Mouse (Mus musculus) heart, embryonic 15.5 days (tissue): ENCODE measurements around the gene Naa20. TPM values are rescaled to one million over a fixed set of nuclear protein-coding genes. Genes with fewer than 3 reads are reported as not detected.

ENCODE experiments used
- ATAC-seq: fragments of 200-750 bp; cut with Nextera tagmentation; replicated peaks from 2 replicates; pipeline ENCODE4 v1.8.0; 2017; ENCODE audit warnings: low read depth, moderate TSS enrichment; ENCODE audit not compliant: insufficient number of reproducible peaks, insufficient read depth, low FRiP score
- H3K27ac ChIP-seq: fragments of 300-500 bp; sonication (generic); 2 replicates; pipeline ENCODE4 v1.5.1; 2015; ENCODE audit warnings: mild to moderate bottlenecking, inconsistent platforms
- H3K27me3 ChIP-seq: fragments of 300-500 bp; sonication (generic); 2 replicates; pipeline ENCODE4 v1.6.1; 2015; ENCODE audit warnings: inconsistent platforms
- H3K36me3 ChIP-seq: fragments of 300-500 bp; sonication (generic); 2 replicates; pipeline ENCODE4 v1.6.1; 2015; ENCODE audit warnings: mild to moderate bottlenecking, inconsistent platforms
- H3K4me1 ChIP-seq: fragments of 300-500 bp; sonication (generic); replicated peaks from 2 replicates; pipeline ENCODE4 v1.6.1; 2015; ENCODE audit warnings: inconsistent platforms
- H3K4me2 ChIP-seq: fragments of 300-500 bp; sonication (generic); 2 replicates; pipeline ENCODE4 v1.6.1; 2015; ENCODE audit warnings: inconsistent platforms, mild to moderate bottlenecking, moderate library complexity
- H3K4me3 ChIP-seq: fragments of 300-500 bp; sonication (generic); 2 replicates; pipeline ENCODE4 v1.5.1; 2015; ENCODE audit warnings: mild to moderate bottlenecking, inconsistent platforms
- H3K9ac ChIP-seq: fragments of 300-500 bp; sonication (generic); 2 replicates; pipeline ENCODE4 v1.6.1; 2015; ENCODE audit warnings: mild to moderate bottlenecking, inconsistent platforms
- H3K9me3 ChIP-seq: fragments of 300-500 bp; sonication (generic); replicated peaks from 2 replicates; pipeline ENCODE4 v1.6.1; 2016; ENCODE audit warnings: inconsistent platforms
- WGBS: fragments of 180-500 bp; shearing (Covaris S2); methylation state at CpG from one replicate; pipeline ENCODE4 v1.1.7; 2015; ENCODE audit warnings: mixed read lengths; 5-methylcytosine and 5-hydroxymethylcytosine counted together
- polyA plus RNA-seq: library from polyadenylated mRNA; unstranded; fragments of >200 nt; fragmentation: Nextera tagmentation; extraction: Ambion mirVana; gene quantifications from 2 replicates; pipeline ENCODE4 v1.2.1, GENCODE M21; 2015

Naa20 gene
- polyA plus RNA-seq, 1 experiment from 2014 or later: 180 TPM

DNA sequence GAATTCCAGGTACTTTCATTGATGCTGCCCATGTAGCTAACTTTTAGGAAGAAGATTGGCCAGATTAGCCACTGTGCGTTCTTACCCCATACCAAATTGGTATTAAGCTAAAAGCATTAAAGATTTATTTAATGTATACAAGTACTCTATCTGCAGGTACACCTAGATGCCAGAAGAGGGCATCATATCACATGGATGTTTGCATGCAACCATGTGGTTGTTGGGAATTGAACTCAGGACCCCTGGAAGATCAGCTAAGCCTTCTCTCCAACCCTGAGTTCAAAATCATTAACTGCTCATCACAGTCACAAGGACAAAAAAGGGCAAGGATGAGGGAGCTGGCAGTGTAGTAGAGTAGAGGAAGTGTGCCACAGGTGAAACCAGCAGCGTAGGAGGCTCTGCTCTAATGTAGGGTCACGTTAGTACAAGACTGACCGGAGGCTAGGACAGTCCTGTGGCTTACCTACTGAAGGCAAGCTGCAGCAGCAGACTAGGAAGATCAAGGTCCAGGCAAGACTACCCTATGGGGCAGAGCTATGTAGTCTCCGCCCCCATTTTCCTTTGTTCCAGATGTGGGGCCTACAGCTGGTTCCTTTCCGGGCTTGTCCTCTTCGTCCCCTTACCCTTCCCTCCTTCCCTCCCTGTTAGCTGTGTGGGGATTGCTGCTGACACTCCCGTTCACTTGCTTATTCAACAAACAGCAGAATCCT lies 19.2 kb downstream of the Naa20 start:
- no peak for ATAC-seq
- Histone ChIP-seq H3K9me3 (no peaks in the 10 kb centered on the region), H3K36me3 (peaks cover 85% of the 10 kb centered on the region), H3K9ac (no peak overlapping the region), H3K4me1 (no peaks in the 10 kb centered on the region), H3K4me3 (no peak overlapping the region), H3K4me2 (no peak overlapping the region), H3K27me3 (no peaks in the 10 kb centered on the region), H3K27ac (no peak overlapping the region)
- 84% methylated on average over 8 of the region's 8 CpGs for WGBS

DNA sequence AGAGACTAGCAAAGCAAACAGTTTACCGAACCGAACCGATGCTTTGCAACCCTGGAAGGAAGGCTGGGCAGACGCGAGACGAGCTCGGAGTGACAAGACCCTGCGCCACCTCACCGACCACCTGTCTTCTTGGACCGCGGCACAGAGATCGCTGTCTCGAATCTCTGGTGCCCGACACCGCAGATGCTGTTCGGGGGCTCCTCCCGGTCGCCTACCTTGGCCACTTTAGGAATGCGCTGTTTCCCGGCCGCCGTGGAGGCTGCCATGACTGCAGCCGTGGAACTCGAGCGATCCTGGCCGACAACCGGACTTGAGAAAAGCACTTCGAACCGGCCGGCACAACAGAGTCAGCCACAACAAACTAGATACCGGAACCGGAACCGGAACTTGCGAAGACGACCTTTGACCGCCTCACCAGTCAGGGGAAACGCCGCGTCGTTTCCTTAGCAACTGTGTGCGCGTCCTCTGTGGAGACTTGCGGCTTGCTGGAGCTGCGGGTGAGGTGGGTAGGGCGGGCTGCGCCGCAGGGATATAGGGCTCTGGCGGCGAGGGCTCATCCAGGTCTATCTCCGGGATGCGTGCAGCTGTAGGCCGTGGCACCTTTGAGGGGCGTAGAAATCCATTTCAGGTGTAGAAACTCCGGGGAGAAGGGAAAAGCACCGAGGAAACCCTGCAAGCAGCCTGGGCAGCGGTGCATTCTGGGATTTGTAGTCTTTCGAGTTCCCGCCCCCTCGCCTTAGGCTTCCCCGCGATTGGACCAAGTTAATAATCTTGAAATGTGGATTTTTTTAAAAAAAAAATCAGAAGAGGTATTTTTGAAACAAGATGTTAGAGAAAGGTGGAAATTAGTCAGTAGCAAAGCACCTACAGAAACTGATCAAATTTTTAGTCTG lies 32.7 kb downstream of the Naa20 start, which contains the start of the genes Cfap61 and Crnkl1:
TSS of gene Cfap61 (plus strand) at position 446 of the 893 bp plus-strand sequence.
TSS of gene Crnkl1 (minus strand) at position 676 of the 893 bp plus-strand sequence.
- Histone ChIP-seq H3K27me3 (no peaks in the 10 kb centered on the region), H3K4me1 (peaks cover 9% of the 10 kb centered on the region), H3K27ac (no peak within 1 kb of the TSS), H3K9me3 (no peaks in the 10 kb centered on the region), H3K9ac (peak within 1 kb of the TSS; percentile 74), H3K4me2 (peak within 1 kb of the TSS; percentile 88), H3K36me3 (peaks cover 26% of the 10 kb centered on the region), H3K4me3 (peak within 1 kb of the TSS; percentile 82)
- WGBS: under 1% methylated on average over 61 of the region's 61 CpGs
- ATAC-seq: peak; percentile 93

DNA sequence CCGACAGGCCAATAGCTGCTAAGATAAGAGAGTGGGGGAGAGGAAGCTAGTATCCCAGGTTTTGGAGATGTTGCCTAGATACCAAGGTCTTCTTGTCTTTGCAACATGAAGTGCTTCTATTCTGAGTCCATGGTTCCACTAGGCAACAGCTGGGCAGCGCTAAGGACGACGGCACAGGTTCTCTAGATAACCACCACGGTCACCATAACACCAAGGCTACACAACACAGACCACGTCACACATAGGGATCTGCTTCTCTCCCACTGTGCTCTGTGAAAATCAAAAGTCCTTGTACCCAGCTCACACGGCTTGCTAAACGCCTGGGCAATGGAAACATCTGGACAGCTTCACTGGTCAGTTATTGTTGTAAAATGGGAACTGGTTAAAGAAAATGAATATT lies 35.1 kb downstream of the Naa20 start:
- H3K27ac ChIP-seq: peak overlapping the region; percentile 51; the same call in 1 of the 2 replicates
- no peak overlapping the region for H3K9ac ChIP-seq
- H3K4me1 ChIP-seq: peaks cover 9% of the 10 kb centered on the region
- 51% methylated on average over 8 of the region's 8 CpGs for WGBS
- H3K27me3 ChIP-seq: no peaks in the 10 kb centered on the region
- ATAC-seq: 0 out of 2 replicates have a peak, but pooled peaks have one; percentile 24
- H3K4me2 ChIP-seq: peak overlapping the region; percentile 21
- no peak overlapping the region for H3K4me3 ChIP-seq
- H3K36me3 ChIP-seq: peaks cover 5% of the 10 kb centered on the region
- no peaks in the 10 kb centered on the region for H3K9me3 ChIP-seq

DNA sequence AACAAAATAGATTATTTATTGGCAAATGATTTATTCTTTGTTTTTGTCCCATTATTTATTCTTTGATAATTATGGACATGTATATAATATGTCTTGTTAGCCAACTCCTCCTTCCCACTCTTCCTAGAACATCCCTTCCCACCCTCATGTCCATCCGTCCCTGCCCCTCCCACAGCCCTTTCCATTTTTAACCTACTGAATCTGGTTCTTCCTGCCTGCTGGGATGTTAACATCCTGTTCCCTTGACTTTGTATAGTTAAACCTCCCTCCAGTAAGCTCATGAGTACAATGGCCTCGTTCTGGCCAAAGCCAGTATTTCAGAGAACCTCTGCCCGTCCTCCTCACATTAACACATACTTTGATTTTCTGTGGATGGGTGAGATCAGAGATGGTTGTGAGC lies 39.5 kb downstream of the Naa20 start:
- Histone ChIP-seq H3K4me2 (no peak overlapping the region), H3K9ac (no peak overlapping the region), H3K27me3 (no peaks in the 10 kb centered on the region), H3K27ac (no peak overlapping the region), H3K36me3 (no peaks in the 10 kb centered on the region), H3K4me1 (no peaks in the 10 kb centered on the region), H3K4me3 (no peak overlapping the region), H3K9me3 (no peaks in the 10 kb centered on the region)
- WGBS: 47% methylated on average over 3 of the region's 3 CpGs
- ATAC-seq: no peak

DNA sequence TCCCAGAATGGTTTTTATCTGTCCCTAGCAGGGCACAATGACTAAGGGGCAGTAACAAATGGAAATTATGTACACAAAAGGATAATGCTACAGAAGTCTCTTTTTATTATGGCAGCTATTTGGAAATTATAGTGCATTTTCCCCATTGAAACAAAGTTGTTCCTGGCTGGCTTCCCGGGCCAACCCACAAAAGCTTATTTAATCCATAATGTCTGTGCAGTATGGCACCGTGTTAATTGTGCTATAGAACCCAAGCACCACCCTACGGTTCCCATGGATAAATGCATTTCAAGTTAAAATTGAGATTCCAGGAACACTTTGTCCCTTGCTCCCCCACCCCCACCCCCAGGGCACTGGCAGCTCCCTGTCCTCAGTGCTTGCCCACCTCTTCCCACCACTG lies 42.4 kb downstream of the Naa20 start:
- Histone ChIP-seq H3K27me3 (no peaks in the 10 kb centered on the region), H3K4me2 (no peak overlapping the region), H3K9ac (no peak overlapping the region), H3K9me3 (no peaks in the 10 kb centered on the region), H3K36me3 (no peaks in the 10 kb centered on the region), H3K4me3 (no peak overlapping the region), H3K4me1 (no peaks in the 10 kb centered on the region), H3K27ac (no peak overlapping the region)
- ATAC-seq: no peak
- 76% methylated on average over 3 of the region's 3 CpGs for WGBS

DNA sequence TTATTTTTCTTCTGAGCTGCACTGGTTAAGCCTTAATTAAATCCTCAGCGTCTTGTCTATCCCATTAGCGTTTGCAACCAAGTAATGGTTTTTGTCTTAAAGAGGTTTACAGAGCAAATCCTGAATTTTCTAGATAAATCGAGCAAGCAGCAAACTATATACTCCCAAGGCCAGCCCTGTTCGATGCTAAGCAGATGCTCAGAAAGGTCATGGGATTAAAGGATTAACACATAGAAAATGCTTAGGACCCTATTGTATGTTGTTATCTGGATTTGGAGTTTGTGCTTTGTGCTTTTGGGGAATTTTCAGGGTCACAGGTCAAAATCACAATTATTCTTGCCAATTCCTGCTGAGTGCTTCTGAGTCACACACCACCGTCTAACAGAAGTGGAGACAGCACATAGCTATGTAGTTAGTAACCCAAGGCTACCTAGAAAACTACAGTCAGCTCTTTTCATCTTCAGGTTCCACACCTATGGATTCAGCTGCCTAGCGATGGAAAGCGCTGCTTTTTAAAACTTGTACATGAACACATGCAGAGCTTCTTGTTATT lies 46.6 kb downstream of the Naa20 start:
- 69% methylated on average over 7 of the region's 7 CpGs for WGBS
- H3K36me3 ChIP-seq: no peaks in the 10 kb centered on the region
- no peak for ATAC-seq
- no peak overlapping the region for H3K4me3 ChIP-seq
- no peak overlapping the region for H3K9ac ChIP-seq
- H3K4me2 ChIP-seq: no peak overlapping the region
- no peaks in the 10 kb centered on the region for H3K4me1 ChIP-seq
- H3K27me3 ChIP-seq: no peaks in the 10 kb centered on the region
- no peaks in the 10 kb centered on the region for H3K9me3 ChIP-seq
- H3K27ac ChIP-seq: no peak overlapping the region

DNA sequence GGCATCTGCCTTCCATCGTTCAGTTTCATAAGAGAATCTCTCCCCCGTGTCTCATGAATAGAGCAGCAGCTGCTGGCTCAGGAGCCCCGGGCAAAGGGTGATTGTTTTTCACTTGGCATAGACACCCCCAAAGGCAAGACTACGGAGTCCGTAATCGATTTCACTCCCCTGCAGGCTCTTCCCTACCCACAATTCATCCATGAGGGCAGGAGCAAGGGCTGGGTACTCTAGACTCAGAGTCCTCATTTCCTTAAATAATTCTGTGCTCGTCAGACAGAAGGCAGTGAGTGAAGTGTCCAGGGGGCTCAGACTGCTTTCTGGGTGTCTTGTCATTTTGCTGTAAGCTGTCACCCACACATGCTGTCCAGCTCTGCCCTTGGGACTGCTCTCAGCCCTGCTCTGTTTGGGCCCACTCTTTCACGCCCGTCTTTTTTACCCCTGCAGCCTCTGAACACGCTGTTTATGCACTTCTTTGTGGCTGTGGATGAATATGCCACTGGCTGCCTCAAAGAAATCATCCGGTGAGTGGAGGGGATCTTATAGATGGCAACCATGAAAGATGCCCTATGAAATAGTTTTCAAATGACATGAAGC lies 47.7 kb downstream of the Naa20 start:
- H3K4me2 ChIP-seq: no peak overlapping the region
- H3K9me3 ChIP-seq: no peaks in the 10 kb centered on the region
- no peaks in the 10 kb centered on the region for H3K36me3 ChIP-seq
- H3K4me1 ChIP-seq: no peaks in the 10 kb centered on the region
- H3K4me3 ChIP-seq: no peak overlapping the region
- H3K27me3 ChIP-seq: no peaks in the 10 kb centered on the region
- no peak overlapping the region for H3K9ac ChIP-seq
- no peak overlapping the region for H3K27ac ChIP-seq
- ATAC-seq: no peak
- 53% methylated on average over 11 of the region's 11 CpGs for WGBS

DNA sequence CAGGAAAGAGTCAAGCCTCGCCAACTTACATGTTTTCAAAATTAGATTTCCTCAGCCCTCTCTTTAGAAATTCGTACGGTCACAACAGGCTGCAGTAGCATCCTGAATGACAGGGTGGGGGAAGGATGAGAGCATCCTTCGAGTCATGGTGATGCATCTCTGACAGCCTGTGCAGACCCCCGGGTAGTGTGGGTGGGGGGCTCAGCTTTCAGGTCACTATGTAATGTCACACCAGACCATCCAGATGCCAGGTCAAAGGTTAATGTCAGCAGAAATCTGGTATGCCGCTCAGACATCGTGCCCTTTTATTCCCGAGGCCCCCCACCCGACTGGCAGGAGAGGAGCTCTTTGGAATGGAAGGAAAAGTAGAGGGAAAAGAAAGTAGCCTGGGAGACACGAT lies 48.3 kb downstream of the Naa20 start:
- Histone ChIP-seq H3K27ac (no peak overlapping the region), H3K4me1 (no peaks in the 10 kb centered on the region), H3K36me3 (no peaks in the 10 kb centered on the region), H3K4me2 (no peak overlapping the region), H3K27me3 (no peaks in the 10 kb centered on the region), H3K9ac (no peak overlapping the region), H3K4me3 (no peak overlapping the region), H3K9me3 (no peaks in the 10 kb centered on the region)
- 56% methylated on average over 10 of the region's 10 CpGs for WGBS
- no peak for ATAC-seq

DNA sequence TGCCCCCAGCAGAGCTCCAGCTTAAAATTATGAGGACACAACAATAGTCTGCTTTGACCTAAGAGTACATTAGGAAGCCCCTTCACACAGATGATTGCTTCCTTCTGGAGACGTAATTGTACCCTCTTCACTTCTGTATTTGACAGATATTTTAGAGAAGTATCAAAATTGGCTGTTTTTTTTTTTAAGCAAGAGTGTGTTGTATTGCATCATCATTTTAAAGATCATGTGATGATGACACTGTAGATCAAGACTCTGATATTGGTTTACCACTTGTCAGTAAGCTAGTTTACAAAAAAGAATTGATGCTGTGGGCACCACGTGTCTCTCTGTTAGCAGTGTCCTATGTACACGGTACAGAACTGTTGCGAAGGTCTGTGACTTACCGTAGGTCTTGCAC lies 50.8 kb downstream of the Naa20 start:
- 80% methylated on average over 5 of the region's 5 CpGs for WGBS
- ATAC-seq: no peak
- Histone ChIP-seq H3K4me2 (no peak overlapping the region), H3K4me3 (no peak overlapping the region), H3K36me3 (no peaks in the 10 kb centered on the region), H3K4me1 (no peaks in the 10 kb centered on the region), H3K27ac (no peak overlapping the region), H3K9ac (no peak overlapping the region), H3K27me3 (no peaks in the 10 kb centered on the region), H3K9me3 (no peaks in the 10 kb centered on the region)

DNA sequence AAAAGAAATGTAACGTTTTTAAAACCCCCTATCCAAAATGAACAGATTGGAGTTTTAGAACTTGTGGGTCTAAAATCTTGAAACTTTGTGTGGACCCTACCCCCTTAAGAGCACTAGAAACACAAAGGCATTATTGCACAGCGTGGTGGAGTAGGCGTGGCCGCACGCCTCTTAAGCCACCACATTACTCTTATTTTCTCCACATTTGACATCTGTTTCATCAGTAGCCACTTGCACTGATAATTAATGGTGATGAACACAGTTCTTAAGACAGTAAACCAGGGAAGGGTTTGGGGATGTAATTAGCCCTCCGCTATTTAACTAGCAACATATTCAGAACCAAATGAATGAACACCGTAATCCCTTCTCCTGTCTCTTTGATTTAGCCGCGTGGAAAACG lies 53.9 kb downstream of the Naa20 start:
- Histone ChIP-seq H3K4me3 (no peak overlapping the region), H3K27me3 (no peaks in the 10 kb centered on the region), H3K9ac (no peak overlapping the region), H3K27ac (no peak overlapping the region), H3K4me1 (no peaks in the 10 kb centered on the region), H3K36me3 (no peaks in the 10 kb centered on the region), H3K9me3 (no peaks in the 10 kb centered on the region), H3K4me2 (no peak overlapping the region)
- 80% methylated on average over 10 of the region's 10 CpGs for WGBS
- no peak for ATAC-seq

DNA sequence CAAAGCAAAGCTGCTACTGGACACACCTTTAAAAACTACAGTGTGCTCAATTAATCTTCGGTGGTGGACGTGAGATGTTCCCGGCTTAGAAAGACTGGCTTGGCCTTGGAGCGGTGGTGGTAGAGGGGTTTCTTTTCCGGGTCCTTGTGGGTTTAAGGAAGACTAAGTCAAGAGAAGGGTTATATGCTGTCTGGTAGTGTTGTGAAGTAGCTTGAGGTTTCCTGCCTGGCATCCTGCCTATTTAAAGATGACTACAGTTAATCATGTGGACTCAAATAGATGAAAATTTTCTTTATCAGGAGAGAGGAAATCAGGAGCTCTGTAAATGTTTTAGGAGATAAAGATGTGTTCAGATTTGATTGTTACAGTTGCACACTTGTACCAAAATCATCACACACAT lies 54.4 kb downstream of the Naa20 start:
- no peak overlapping the region for H3K4me3 ChIP-seq
- no peaks in the 10 kb centered on the region for H3K9me3 ChIP-seq
- WGBS: 74% methylated on average over 5 of the region's 5 CpGs
- H3K27ac ChIP-seq: no peak overlapping the region
- H3K9ac ChIP-seq: no peak overlapping the region
- no peaks in the 10 kb centered on the region for H3K27me3 ChIP-seq
- ATAC-seq: no peak
- no peaks in the 10 kb centered on the region for H3K4me1 ChIP-seq
- H3K4me2 ChIP-seq: no peak overlapping the region
- H3K36me3 ChIP-seq: no peaks in the 10 kb centered on the region
